Mouse (Mus musculus): ENCODE measurements around the gene Kat2b. TPM values are rescaled to one million over a fixed set of nuclear protein-coding genes. Genes with fewer than 3 reads are reported as not detected.
"Not testable (repeated sequence)": the region's sequence is repeated elsewhere in the genome, so short reads cannot be mapped to it uniquely, and the experiment has no call there.

Kat2b gene
- total RNA-seq, 1 experiment from 2014 or later, result 84.0 TPM

GRCm38 (mm10) chr17:53650251-53650661, 83.6 kb downstream of the Kat2b start:
- ATAC-seq (ENCODE audit: extremely low read depth, insufficient number of reproducible peaks, low FRiP score, poor library complexity, severe bottlenecking), result no peak

- no peak for ATAC-seq (ENCODE audit: extremely low read depth, insufficient number of reproducible peaks, low FRiP score, poor library complexity, severe bottlenecking)
These were observed 87.9 kb downstream of the Kat2b start for GRCm38 (mm10) chr17:53654596-53654995.

GRCm38 (mm10) chr17:53655081-53655480, 88.4 kb downstream of the Kat2b start:
- no peak for ATAC-seq (ENCODE audit: extremely low read depth, insufficient number of reproducible peaks, low FRiP score, poor library complexity, severe bottlenecking)

DNA sequence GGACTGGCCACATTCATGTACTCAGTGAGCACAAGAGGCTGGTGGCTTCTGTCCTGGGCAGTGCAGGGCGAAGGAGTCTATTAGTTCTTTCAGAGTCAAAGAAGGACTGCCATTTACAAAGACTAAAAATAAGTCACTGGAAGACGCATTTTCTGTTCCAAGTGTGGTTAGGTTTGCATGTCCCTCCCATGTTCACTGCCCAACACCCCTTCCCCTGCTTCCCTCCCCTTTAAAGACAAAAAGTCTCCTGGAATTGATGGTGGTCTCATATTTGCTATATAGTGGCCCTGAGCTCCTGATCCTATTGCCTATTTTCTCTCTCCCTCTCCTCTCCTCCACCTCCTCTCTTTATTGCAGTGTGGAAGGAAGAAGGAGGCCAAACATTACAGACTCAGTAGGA, 89.3 kb downstream of the Kat2b start:
- ATAC-seq (ENCODE audit: extremely low read depth, insufficient number of reproducible peaks, low FRiP score, poor library complexity, severe bottlenecking), result no peak

GRCm38 (mm10) chr17:53656369-53656860, 89.8 kb downstream of the Kat2b start:
- 0 out of 2 replicates have a peak, but pooled peaks have one; percentile 1 for ATAC-seq (ENCODE audit: extremely low read depth, insufficient number of reproducible peaks, low FRiP score, poor library complexity, severe bottlenecking)

DNA sequence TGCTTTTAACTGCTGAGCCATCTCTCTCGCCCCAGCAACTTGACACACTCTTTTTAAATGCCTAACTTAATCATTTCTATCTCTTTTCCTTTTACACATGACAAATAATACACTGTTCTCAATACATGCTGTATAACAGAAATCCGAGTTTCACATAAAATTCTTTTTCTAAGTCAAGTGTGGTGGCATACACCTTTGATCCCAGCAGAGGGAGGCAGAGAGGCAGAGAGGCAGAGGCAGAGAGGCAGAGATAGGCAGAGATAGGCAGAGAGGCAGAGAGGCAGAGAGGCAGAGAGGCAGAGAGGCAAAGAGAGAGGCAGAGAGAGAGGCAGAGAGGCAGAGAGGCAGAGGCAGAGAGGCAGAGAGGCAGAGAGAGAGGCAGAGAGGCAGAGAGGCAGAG, 90.7 kb downstream of the Kat2b start:
- not testable (repeated sequence) for ATAC-seq (ENCODE audit: extremely low read depth, insufficient number of reproducible peaks, low FRiP score, poor library complexity, severe bottlenecking)

- ATAC-seq (ENCODE audit: extremely low read depth, insufficient number of reproducible peaks, low FRiP score, poor library complexity, severe bottlenecking), result no peak
These were observed 92.0 kb downstream of the Kat2b start for GRCm38 (mm10) chr17:53658668-53659067.

GRCm38 (mm10) chr17:53659230-53659629, 92.6 kb downstream of the Kat2b start:
- no peak for ATAC-seq (ENCODE audit: extremely low read depth, insufficient number of reproducible peaks, low FRiP score, poor library complexity, severe bottlenecking)

DNA sequence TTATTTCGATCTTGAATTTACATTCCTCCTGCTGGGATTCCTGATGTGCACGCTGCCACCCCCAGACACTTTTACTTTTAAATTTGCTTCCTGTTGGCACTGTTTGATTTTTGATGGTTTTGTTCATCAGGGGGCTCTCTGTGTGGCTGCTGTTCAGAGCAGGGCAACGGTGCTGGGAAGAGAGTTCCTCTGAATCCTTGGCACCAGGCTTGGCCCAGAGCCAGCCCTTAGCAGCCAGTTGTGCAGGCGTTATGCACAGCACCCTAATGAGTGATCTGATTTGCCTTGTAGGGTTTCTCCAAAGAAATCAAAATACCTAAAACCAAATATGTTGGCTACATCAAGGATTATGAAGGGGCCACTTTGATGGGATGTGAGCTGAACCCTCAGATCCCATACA, 93.1 kb downstream of the Kat2b start:
- ATAC-seq (ENCODE audit: extremely low read depth, insufficient number of reproducible peaks, low FRiP score, poor library complexity, severe bottlenecking), result no peak

- ATAC-seq (ENCODE audit: extremely low read depth, insufficient number of reproducible peaks, low FRiP score, poor library complexity, severe bottlenecking), result no peak
These were observed 94.6 kb downstream of the Kat2b start for GRCm38 (mm10) chr17:53661056-53661840.

- no peak for ATAC-seq (ENCODE audit: extremely low read depth, insufficient number of reproducible peaks, low FRiP score, poor library complexity, severe bottlenecking)
These were observed 97.6 kb downstream of the Kat2b start for GRCm38 (mm10) chr17:53664267-53664666.

GRCm38 (mm10) chr17:53664703-53665382, 98.2 kb downstream of the Kat2b start:
- no peak for ATAC-seq (ENCODE audit: extremely low read depth, insufficient number of reproducible peaks, low FRiP score, poor library complexity, severe bottlenecking)

- no peak for ATAC-seq (ENCODE audit: extremely low read depth, insufficient number of reproducible peaks, low FRiP score, poor library complexity, severe bottlenecking)
These were observed 103.8 kb downstream of the Kat2b start for GRCm38 (mm10) chr17:53670453-53670852.

- ATAC-seq (ENCODE audit: extremely low read depth, insufficient number of reproducible peaks, low FRiP score, poor library complexity, severe bottlenecking), result no peak
These were observed 112.1 kb downstream of the Kat2b start for GRCm38 (mm10) chr17:53678716-53679115.

GRCm38 (mm10) chr17:53688321-53688720, 121.7 kb downstream of the Kat2b start:
- ATAC-seq (ENCODE audit: extremely low read depth, insufficient number of reproducible peaks, low FRiP score, poor library complexity, severe bottlenecking), result no peak

GRCm38 (mm10) chr17:53688877-53689802, 122.5 kb downstream of the Kat2b start, which contains the start of gene Sgo1:
Gene Sgo1, minus strand, starts transcription at chr17:53689333.
- peak; percentile 81 for ATAC-seq (ENCODE audit: extremely low read depth, insufficient number of reproducible peaks, low FRiP score, poor library complexity, severe bottlenecking)

GRCm38 (mm10) chr17:53689946-53690345, 123.3 kb downstream of the Kat2b start:
- no peak for ATAC-seq (ENCODE audit: extremely low read depth, insufficient number of reproducible peaks, low FRiP score, poor library complexity, severe bottlenecking)

DNA sequence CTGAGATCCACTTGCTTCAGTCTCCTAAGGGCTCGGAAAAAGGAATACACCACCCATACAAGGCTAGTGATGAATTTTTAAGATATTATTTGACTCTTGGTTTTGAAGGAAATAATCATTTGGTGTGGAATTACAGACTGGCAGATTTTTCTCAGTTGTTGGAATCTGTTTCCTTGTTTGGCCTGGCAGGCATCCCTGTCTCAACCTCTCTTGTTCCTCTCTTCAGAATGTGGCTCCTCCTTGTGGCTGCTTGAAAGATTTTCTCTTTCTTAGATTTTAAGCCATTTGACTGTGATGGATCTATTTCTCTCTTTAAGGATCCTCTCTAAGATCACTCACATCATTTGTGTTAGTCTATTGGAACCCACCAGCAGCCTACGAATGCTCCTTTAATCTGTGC, 127.4 kb downstream of the Kat2b start:
- ATAC-seq (ENCODE audit: extremely low read depth, insufficient number of reproducible peaks, low FRiP score, poor library complexity, severe bottlenecking), result no peak

- ATAC-seq (ENCODE audit: extremely low read depth, insufficient number of reproducible peaks, low FRiP score, poor library complexity, severe bottlenecking), result not testable (repeated sequence)
These were observed 130.9 kb downstream of the Kat2b start for GRCm38 (mm10) chr17:53697521-53697920.
